Mouse (Mus musculus): ENCODE results near the gene Auts2. TPM values are rescaled to one million over a fixed set of nuclear protein-coding genes. Genes with fewer than 3 reads are reported as not detected.

Gene Auts2
- total RNA-seq, 2 experiments from 2014 or later = 101 to 109 TPM

GRCm38 (mm10) chr5:131702840-131703392, 840.2 kb downstream of the Auts2 start:
- no peak for DNase-seq (ENCODE audit: low spot score in 2 of 2)

- no peak for DNase-seq (ENCODE audit: low spot score in 2 of 2)
These were observed 844.2 kb downstream of the Auts2 start for GRCm38 (mm10) chr5:131698900-131699299.

- DNase-seq (ENCODE audit: low spot score in 2 of 2) = no peak
These were observed 852.4 kb downstream of the Auts2 start for GRCm38 (mm10) chr5:131690781-131691180.

- no peak for DNase-seq (ENCODE audit: low spot score in 2 of 2)
These were observed 856.1 kb downstream of the Auts2 start for GRCm38 (mm10) chr5:131686956-131687618.

GRCm38 (mm10) chr5:131680127-131680845, 862.9 kb downstream of the Auts2 start:
- peak; percentile 42 to 67 for DNase-seq (ENCODE audit: low spot score in 2 of 2)

- no peak for DNase-seq (ENCODE audit: low spot score in 2 of 2)
These were observed 863.6 kb downstream of the Auts2 start for GRCm38 (mm10) chr5:131679523-131679922.

- peak; percentile 22 to 49 for DNase-seq (ENCODE audit: low spot score in 2 of 2)
These were observed 865.6 kb downstream of the Auts2 start for GRCm38 (mm10) chr5:131677518-131677917.

GRCm38 (mm10) chr5:131673696-131674095, 869.4 kb downstream of the Auts2 start:
- DNase-seq (ENCODE audit: low spot score in 2 of 2) = no peak

- no peak for DNase-seq (ENCODE audit: low spot score in 2 of 2)
These were observed 878.1 kb downstream of the Auts2 start for GRCm38 (mm10) chr5:131665068-131665467.

- DNase-seq (ENCODE audit: low spot score in 2 of 2) = no peak
These were observed 878.5 kb downstream of the Auts2 start for GRCm38 (mm10) chr5:131664657-131665056.

GRCm38 (mm10) chr5:131662657-131663056, 880.5 kb downstream of the Auts2 start:
- DNase-seq (ENCODE audit: low spot score in 2 of 2) = no peak

GRCm38 (mm10) chr5:131658822-131659515, 884.2 kb downstream of the Auts2 start:
- no peak for DNase-seq (ENCODE audit: low spot score in 2 of 2)

- no peak for DNase-seq (ENCODE audit: low spot score in 2 of 2)
These were observed 888.9 kb downstream of the Auts2 start for GRCm38 (mm10) chr5:131654206-131654605.

- DNase-seq (ENCODE audit: low spot score in 2 of 2) = no peak
These were observed 892.7 kb downstream of the Auts2 start for GRCm38 (mm10) chr5:131650381-131650891.

- peak in 1 of 2 experiments; percentile 20 for DNase-seq (ENCODE audit: low spot score in 2 of 2)
These were observed 895.4 kb downstream of the Auts2 start for GRCm38 (mm10) chr5:131647683-131648119.

GRCm38 (mm10) chr5:131647104-131647682, 896.0 kb downstream of the Auts2 start:
- DNase-seq (ENCODE audit: low spot score in 2 of 2) = no peak

GRCm38 (mm10) chr5:131646192-131646775, 896.9 kb downstream of the Auts2 start:
- DNase-seq (ENCODE audit: low spot score in 2 of 2) = no peak

GRCm38 (mm10) chr5:131645341-131646191, 897.6 kb downstream of the Auts2 start:
- DNase-seq (ENCODE audit: low spot score in 2 of 2) = no peak

GRCm38 (mm10) chr5:131644331-131644730, 898.8 kb downstream of the Auts2 start:
- DNase-seq (ENCODE audit: low spot score in 2 of 2) = no peak

Data from left cerebral cortex, adult 18-20 months (tissue).